Mouse (Mus musculus) midbrain, embryonic 10.5 days (tissue): Measurements from ENCODE around the gene Gm17606. TPM values are rescaled to one million over a fixed set of nuclear protein-coding genes. Genes with fewer than 3 reads are reported as not detected.
"Not testable (repeated sequence)": the region's sequence is repeated elsewhere in the genome, so short reads cannot be mapped to it uniquely, and the experiment has no call there.

Experiments
- DNase-seq: peaks from one replicate; pipeline ENCODE4 v3.0.0-alpha.2; 2017; ENCODE audit warnings: low spot score
- H3K27ac ChIP-seq: fragments of 300-500 bp; sonication (generic); replicated peaks from 2 replicates; pipeline ENCODE4 v1.5.1; 2016; ENCODE audit warnings: mild to moderate bottlenecking
- H3K27me3 ChIP-seq: fragments of 300-500 bp; sonication (generic); 2 replicates; pipeline ENCODE4 v1.6.1; 2016; ENCODE audit warnings: low read depth, mild to moderate bottlenecking; ENCODE audit not compliant: poor library complexity, severe bottlenecking
- H3K36me3 ChIP-seq: fragments of 300-500 bp; sonication (generic); 2 replicates; pipeline ENCODE4 v1.6.1; 2016; ENCODE audit warnings: mild to moderate bottlenecking, moderate library complexity
- H3K4me1 ChIP-seq: fragments of 300-500 bp; sonication (generic); 2 replicates; pipeline ENCODE4 v1.6.1; 2016
- H3K4me3 ChIP-seq: fragments of 300-500 bp; sonication (generic); 2 replicates; pipeline ENCODE4 v1.5.1; 2016; ENCODE audit warnings: mild to moderate bottlenecking, moderate library complexity
- H3K9me3 ChIP-seq: fragments of 300-500 bp; sonication (generic); replicated peaks from 2 replicates; pipeline ENCODE4 v1.6.1; 2016; ENCODE audit warnings: mild to moderate bottlenecking
- WGBS: fragments of 180-500 bp; shearing (Covaris S2); methylation state at CpG from one replicate; pipeline ENCODE4 v1.1.7; 2016; 5-methylcytosine and 5-hydroxymethylcytosine counted together
- polyA plus RNA-seq: library from polyadenylated mRNA; unstranded; fragments of >200 nt; fragmentation: Nextera tagmentation; extraction: Ambion mirVana; gene quantifications from 2 replicates; pipeline ENCODE4 v1.2.1, GENCODE M21; 2016

Gm17606 gene
- polyA plus RNA-seq, 1 experiment from 2014 or later: not detected

- no peaks in the 10 kb centered on the region for H3K9me3 ChIP-seq
- H3K4me3 ChIP-seq: no peak overlapping the region
- H3K36me3 ChIP-seq: peaks cover 37% of the 10 kb centered on the region
- DNase-seq: no peak
- H3K27me3 ChIP-seq: no peaks in the 10 kb centered on the region
- 81% methylated on average over 4 of the region's 4 CpGs for WGBS
- H3K27ac ChIP-seq: no peak overlapping the region
- peaks cover 26% of the 10 kb centered on the region for H3K4me1 ChIP-seq
These were observed 31.5 kb upstream of the Gm17606 start for GRCm38 (mm10) chr14:54609245-54609644.

GRCm38 (mm10) chr14:54609962-54610361 lies 30.8 kb upstream of the Gm17606 start:
- Histone ChIP-seq H3K27ac (no peak overlapping the region), H3K27me3 (no peaks in the 10 kb centered on the region), H3K4me1 (peaks cover 18% of the 10 kb centered on the region), H3K36me3 (peaks cover 44% of the 10 kb centered on the region), H3K9me3 (no peaks in the 10 kb centered on the region), H3K4me3 (no peak overlapping the region)
- DNase-seq: no peak
- 79% methylated on average over 4 of the region's 4 CpGs for WGBS

GRCm38 (mm10) chr14:54610648-54611047 lies 30.1 kb upstream of the Gm17606 start:
- Histone ChIP-seq H3K4me3 (no peak overlapping the region), H3K27me3 (no peaks in the 10 kb centered on the region), H3K27ac (no peak overlapping the region), H3K4me1 (peaks cover 12% of the 10 kb centered on the region), H3K36me3 (peaks cover 51% of the 10 kb centered on the region), H3K9me3 (no peaks in the 10 kb centered on the region)
- DNase-seq: no peak
- WGBS: 76% methylated on average over 6 of the region's 6 CpGs

- not testable (repeated sequence) for H3K27me3 ChIP-seq, DNase-seq
- WGBS: 97% methylated on average over 16 of the region's 16 CpGs
These were observed 26.6 kb upstream of the Gm17606 start for GRCm38 (mm10) chr14:54614130-54614529.

GRCm38 (mm10) chr14:54616226-54616825 lies 24.4 kb upstream of the Gm17606 start:
- no peak for DNase-seq
- no peaks in the 10 kb centered on the region for H3K9me3 ChIP-seq
- peaks cover 50% of the 10 kb centered on the region for H3K36me3 ChIP-seq
- WGBS: 94% methylated on average over 16 of the region's 16 CpGs
- H3K4me1 ChIP-seq: peaks cover 14% of the 10 kb centered on the region
- H3K27me3 ChIP-seq: no peaks in the 10 kb centered on the region
- peak overlapping the region; percentile 29; the same call in 1 of the 2 replicates for H3K4me3 ChIP-seq
- H3K27ac ChIP-seq: no peak overlapping the region

More at GRCm38 (mm10) chr14:54614130-54614529, 26.6 kb upstream of the Gm17606 start:
- Histone ChIP-seq H3K36me3 (peaks cover 62% of the 10 kb centered on the region), H3K4me1 (peaks cover 14% of the 10 kb centered on the region)
- H3K4me3 ChIP-seq, H3K27ac ChIP-seq, H3K9me3 ChIP-seq: not testable (repeated sequence)

GRCm38 (mm10) chr14:54617152-54617896 lies 23.4 kb upstream of the Gm17606 start:
- H3K27ac ChIP-seq: peak overlapping the region; percentile 95
- H3K4me1 ChIP-seq: peaks cover 14% of the 10 kb centered on the region
- WGBS: 2% methylated on average over 38 of the region's 38 CpGs
- H3K4me3 ChIP-seq: peak overlapping the region; percentile 91
- no peaks in the 10 kb centered on the region for H3K9me3 ChIP-seq
- H3K36me3 ChIP-seq: peaks cover 42% of the 10 kb centered on the region
- DNase-seq: peak; percentile 62
- H3K27me3 ChIP-seq: no peaks in the 10 kb centered on the region

- Histone ChIP-seq H3K36me3 (peaks cover 36% of the 10 kb centered on the region), H3K9me3 (no peaks in the 10 kb centered on the region), H3K27me3 (no peaks in the 10 kb centered on the region), H3K27ac (peak within 1 kb of the TSS; percentile 95), H3K4me3 (peak within 1 kb of the TSS; percentile 91), H3K4me1 (peaks cover 14% of the 10 kb centered on the region)
- WGBS: under 1% methylated on average over 25 of the region's 25 CpGs
- DNase-seq: peak; percentile 90
These were observed 22.8 kb upstream of the Gm17606 start, which contains the start of gene Psmb5 for GRCm38 (mm10) chr14:54617897-54618365. TSS of gene Psmb5 (minus strand) at chr14:54618022.

- Histone ChIP-seq H3K4me1 (peaks cover 27% of the 10 kb centered on the region), H3K27me3 (no peaks in the 10 kb centered on the region), H3K4me3 (no peak within 1 kb of the TSS), H3K9me3 (no peaks in the 10 kb centered on the region), H3K36me3 (peaks cover 6% of the 10 kb centered on the region), H3K27ac (no peak within 1 kb of the TSS)
- 95% methylated on average over 1 of the region's 1 CpGs for WGBS
- DNase-seq: no peak
These were observed 19.6 kb upstream of the Gm17606 start, which contains the start of gene Psmb11 for GRCm38 (mm10) chr14:54621133-54621532. TSS of gene Psmb11 (plus strand) at chr14:54621433.

- H3K4me3 ChIP-seq: no peak overlapping the region
- 86% methylated on average over 6 of the region's 6 CpGs for WGBS
- peaks cover 14% of the 10 kb centered on the region for H3K4me1 ChIP-seq
- H3K27me3 ChIP-seq: no peaks in the 10 kb centered on the region
- no peak for DNase-seq
- H3K36me3 ChIP-seq: no peaks in the 10 kb centered on the region
- H3K27ac ChIP-seq: no peak overlapping the region
- no peaks in the 10 kb centered on the region for H3K9me3 ChIP-seq
These were observed 17.4 kb upstream of the Gm17606 start for GRCm38 (mm10) chr14:54623334-54623733.

GRCm38 (mm10) chr14:54624976-54625375 lies 15.8 kb upstream of the Gm17606 start:
- H3K4me3 ChIP-seq: no peak overlapping the region
- H3K27me3 ChIP-seq: no peaks in the 10 kb centered on the region
- WGBS: 81% methylated on average over 10 of the region's 10 CpGs
- peak overlapping the region; percentile 46; the same call in 1 of the 2 replicates for H3K27ac ChIP-seq
- peaks cover 14% of the 10 kb centered on the region for H3K4me1 ChIP-seq
- DNase-seq: no peak
- H3K36me3 ChIP-seq: peaks cover 5% of the 10 kb centered on the region
- H3K9me3 ChIP-seq: no peaks in the 10 kb centered on the region

- no peak overlapping the region for H3K27ac ChIP-seq
- no peaks in the 10 kb centered on the region for H3K27me3 ChIP-seq
These were observed 12.6 kb upstream of the Gm17606 start for GRCm38 (mm10) chr14:54628103-54628502.

GRCm38 (mm10) chr14:54629797-54630196 lies 11.0 kb upstream of the Gm17606 start:
- no peak for DNase-seq
- H3K4me1 ChIP-seq: peaks cover 9% of the 10 kb centered on the region
- no peak overlapping the region for H3K4me3 ChIP-seq
- H3K27ac ChIP-seq: no peak overlapping the region
- H3K36me3 ChIP-seq: peaks cover 54% of the 10 kb centered on the region
- H3K27me3 ChIP-seq: no peaks in the 10 kb centered on the region
- WGBS: 89% methylated on average over 2 of the region's 2 CpGs
- H3K9me3 ChIP-seq: no peaks in the 10 kb centered on the region

More at GRCm38 (mm10) chr14:54628103-54628502, 12.6 kb upstream of the Gm17606 start:
- Histone ChIP-seq H3K36me3 (peaks cover 37% of the 10 kb centered on the region), H3K4me3 (no peak overlapping the region), H3K4me1 (peaks cover 14% of the 10 kb centered on the region), H3K9me3 (no peaks in the 10 kb centered on the region)
- WGBS: 78% methylated on average over 5 of the region's 5 CpGs
- DNase-seq: no peak
